Mouse (Mus musculus) erythroblast, embryonic 14.5 days (primary cell): ENCODE data around the gene Gm49361.

Experiments
- GATA1 ChIP-seq: IDR thresholded peaks from 2 replicates; pipeline ENCODE4 v1.6.1; 2012; ENCODE audit warnings: low read length, inconsistent platforms, mixed read lengths
- TAL1 ChIP-seq: IDR thresholded peaks from 3 replicates; pipeline ENCODE4 v1.6.1; 2012; ENCODE audit warnings: low read length, inconsistent platforms, mixed read lengths

- TF ChIP-seq GATA1 (no peak), TAL1 (no peak)
Observed at GRCm38 (mm10) chr14:57606663-57607365, 139.1 kb downstream of the Gm49361 start.
